Comparison of ENCODE assay signal across 8 mouse cellular contexts in genomic region chr10:58370143-58370542, GRCm38 (mm10). TPM values are rescaled to one million over a fixed set of nuclear protein-coding genes. Genes with fewer than 3 reads are reported as not detected.
DNase-seq lines count a peak whose midpoint lies in the region; ATAC-seq lines count a peak whose summit lies in the region.

No protein-coding gene starts in this region.

- peaks cover 32% of the 10 kb centered on the region for H3K4me1 ChIP-seq in limb, embryonic 13.5 days
- peaks cover 15% of the 10 kb centered on the region for H3K4me1 ChIP-seq in limb, embryonic 10.5 days
- H3K4me1 ChIP-seq in heart, embryonic 12.5 days (replicated peaks): peaks cover 51% of the 10 kb centered on the region
- peaks cover 92% of the 10 kb centered on the region for H3K4me1 ChIP-seq in megakaryocyte, embryonic 14.5 days

- H3K9ac ChIP-seq in limb, embryonic 13.5 days: no peak overlapping the region
- H3K9ac ChIP-seq in heart, embryonic 12.5 days: no peak overlapping the region

- H3K36me3 ChIP-seq in limb, embryonic 13.5 days: no peaks in the 10 kb centered on the region
- H3K36me3 ChIP-seq in limb, embryonic 10.5 days: no peaks in the 10 kb centered on the region
- peaks cover 3% of the 10 kb centered on the region; the same call in 1 of the 2 replicates for H3K36me3 ChIP-seq in heart, embryonic 12.5 days
- peaks cover 86% of the 10 kb centered on the region for H3K36me3 ChIP-seq in megakaryocyte, embryonic 14.5 days (replicated peaks; ENCODE audit: low read length)

- no peak for DNase-seq in limb, embryonic 10.5 days (ENCODE audit: low spot score)
- DNase-seq in brain, adult 2 months (ENCODE audit: low read depth, low spot score): peak; percentile 81
- no peak for DNase-seq in cerebellum, postnatal 10 days
- DNase-seq in cerebellum, postnatal 25 days: no peak

- H3K27ac ChIP-seq in limb, embryonic 13.5 days: peak overlapping the region; percentile 15; the same call in 1 of the 2 replicates
- no peak overlapping the region for H3K27ac ChIP-seq in limb, embryonic 10.5 days
- peak overlapping the region; percentile 83 for H3K27ac ChIP-seq in heart, embryonic 12.5 days (ENCODE audit: poor library complexity, severe bottlenecking)

- no peak for ATAC-seq in limb, embryonic 13.5 days (ENCODE audit: low FRiP score, low read depth)
- no peak for ATAC-seq in heart, embryonic 12.5 days (ENCODE audit: insufficient number of reproducible peaks, low FRiP score)
- no peak for ATAC-seq in cerebellum, adult (ENCODE audit: insufficient number of reproducible peaks, low FRiP score, low TSS enrichment)

- H3K4me2 ChIP-seq in limb, embryonic 13.5 days (replicated peaks): no peak overlapping the region
- H3K4me2 ChIP-seq in heart, embryonic 12.5 days: no peak overlapping the region

- H3K27me3 ChIP-seq in limb, embryonic 13.5 days: no peaks in the 10 kb centered on the region
- H3K27me3 ChIP-seq in limb, embryonic 10.5 days (ENCODE audit: low read depth, poor library complexity, severe bottlenecking): no peaks in the 10 kb centered on the region
- no peaks in the 10 kb centered on the region for H3K27me3 ChIP-seq in heart, embryonic 12.5 days (replicated peaks)
- H3K27me3 ChIP-seq in megakaryocyte, embryonic 14.5 days (replicated peaks): no peaks in the 10 kb centered on the region

- no peak overlapping the region for H3K4me3 ChIP-seq in limb, embryonic 13.5 days
- H3K4me3 ChIP-seq in limb, embryonic 10.5 days: no peak overlapping the region
- no peak overlapping the region for H3K4me3 ChIP-seq in heart, embryonic 12.5 days
- H3K4me3 ChIP-seq in megakaryocyte, embryonic 14.5 days (replicated peaks): peak overlapping the region; percentile 90

- no peaks in the 10 kb centered on the region for H3K9me3 ChIP-seq in limb, embryonic 13.5 days
- no peaks in the 10 kb centered on the region for H3K9me3 ChIP-seq in limb, embryonic 10.5 days (replicated peaks)
- H3K9me3 ChIP-seq in heart, embryonic 12.5 days (replicated peaks): no peaks in the 10 kb centered on the region
- H3K9me3 ChIP-seq in megakaryocyte, embryonic 14.5 days: no peaks in the 10 kb centered on the region

RNA-seq across cellular contexts. Expression of gene Lims1, which starts 46.9 kb away (rescaled TPM):
- 141 and 147 TPM in 2 replicates for polyA plus RNA-seq in limb, embryonic 13.5 days (2015; fragmentation: Nextera tagmentation; extraction: Ambion mirVana)
- polyA plus RNA-seq in limb, embryonic 10.5 days (2016; fragmentation: Nextera tagmentation; extraction: Ambion mirVana): 93.6 and 105 TPM in 2 replicates
- polyA plus RNA-seq in heart, embryonic 12.5 days (2016; fragmentation: Nextera tagmentation; extraction: Ambion mirVana): 160 and 161 TPM in 2 replicates
- 2.9 and 6.5 TPM in 2 replicates for polyA plus RNA-seq in megakaryocyte, embryonic 14.5 days (2012; ENCODE audit: insufficient read depth, low replicate concordance)

Comparison
In these comparisons a context has a peak if more than half of its experiments do, and no peak if none do; other contexts are left out.
1. RNA of gene Lims1, which starts 46.9 kb away (polyA plus RNA-seq): 160 to 161 TPM in heart, embryonic 12.5 days, 141 to 147 TPM in limb, embryonic 13.5 days and 93.6 to 105 TPM in limb, embryonic 10.5 days; 2.9 to 6.5 TPM in megakaryocyte, embryonic 14.5 days; every median in the first group is over 10 times any median in the second.